Mouse (Mus musculus): ENCODE data around the gene Zbtb25.

Zbtb25 gene

GRCm38 (mm10) chr12:76297830-76298229 is 71.6 kb downstream of the Zbtb25 start:
- no peak for DNase-seq (ENCODE audit: low read depth)
